Comparison of ENCODE assay signal across 1 mouse cellular context in the genomic region with DNA sequence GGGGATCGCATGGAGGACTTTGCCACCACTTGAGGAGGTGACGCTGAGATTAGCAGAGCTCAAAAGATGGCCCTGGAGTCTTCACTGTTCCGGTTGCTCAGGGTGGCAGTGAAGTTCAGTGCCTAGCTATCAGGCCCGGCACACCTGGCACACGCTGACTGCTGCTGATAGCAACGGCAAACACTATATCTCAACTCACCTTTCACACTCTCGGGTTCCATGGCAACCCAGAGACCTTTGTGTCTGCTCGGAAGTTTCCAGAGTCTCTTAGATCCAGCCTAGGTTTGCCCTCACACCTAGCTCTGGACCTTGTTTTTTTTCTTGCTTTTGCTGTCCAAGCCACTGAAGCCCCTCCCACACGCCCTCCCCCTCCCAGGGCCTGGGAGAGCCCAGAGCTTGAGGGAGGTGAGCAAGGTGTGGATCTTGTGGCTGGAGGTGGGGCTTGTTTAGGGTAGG.
TF ChIP-seq lines count a peak whose summit lies in the region.

No protein-coding gene starts in this region.

TF ChIP-seq in MEL, 35 proteins besides CTCF, POLR2A, EP300 and RAD21 (continued from another document):
- TF ChIP-seq USF2 (IDR thresholded peaks at IDR 0.05; ENCODE audit: borderline replicate concordance in 1 of 2, insufficient read depth in 1 of 2, low read depth in 1 of 2, low read length in 2 of 2) (no peak), MXI1 (IDR thresholded peaks at IDR 0.05; ENCODE audit: low read depth, low read length) (no peak), NELFE (IDR thresholded peaks at IDR 0.05; ENCODE audit: low read depth, low read length) (no peak), TCF12 (IDR thresholded peaks at IDR 0.05; ENCODE audit: low read depth, low read length) (peak; percentile 93), SIN3A (IDR thresholded peaks at IDR 0.05; ENCODE audit: low read length) (peak; percentile 37; the same call in 1 of the 2 replicates), JUND (IDR thresholded peaks at IDR 0.05; ENCODE audit: low read depth, low read length) (no peak), TAL1 (IDR thresholded peaks at IDR 0.05; ENCODE audit: low read length) (peak; percentile 78), SMC3 (IDR thresholded peaks at IDR 0.05; ENCODE audit: low read depth, low read length) (no peak), GATA1 (IDR thresholded peaks at IDR 0.05; ENCODE audit: low read depth, low read length) (peak; percentile 65), MEF2A (IDR thresholded peaks at IDR 0.05; ENCODE audit: extremely low read depth, insufficient replicate concordance, low read depth, low read length, poor library complexity, severe bottlenecking) (no peak), ZC3H11A (IDR thresholded peaks at IDR 0.05; ENCODE audit: low read depth, low read length) (no peak), TBP (IDR thresholded peaks at IDR 0.05; ENCODE audit: low read depth, low read length) (no peak), ELF1 (IDR thresholded peaks at IDR 0.05; ENCODE audit: low read depth, low read length) (no peak), ETS1 (IDR thresholded peaks at IDR 0.05; ENCODE audit: low read depth, low read length) (peak; percentile 50; the same call in 1 of the 2 replicates), GABPA (IDR thresholded peaks at IDR 0.05; ENCODE audit: low read depth, low read length) (no peak), USF1 (IDR thresholded peaks at IDR 0.05; ENCODE audit: low read depth, low read length) (no peak), RCOR1 (IDR thresholded peaks at IDR 0.05; ENCODE audit: low read depth, low read length) (no peak)
